Mouse (Mus musculus) stomach, embryonic 15.5 days (tissue): Measurements from ENCODE around the gene Sbf2. TPM values are rescaled to one million over a fixed set of nuclear protein-coding genes. Genes with fewer than 3 reads are reported as not detected.

ENCODE experiments used
- ATAC-seq: fragments of 200-750 bp; cut with Nextera tagmentation; 2 replicates; pipeline ENCODE4 v1.8.0; 2017; ENCODE audit warnings: low read depth, moderate number of reproducible peaks, moderate TSS enrichment; ENCODE audit not compliant: insufficient read depth, low FRiP score
- H3K27ac ChIP-seq: fragments of 300-500 bp; sonication (generic); 2 replicates; pipeline ENCODE4 v1.5.1; 2015; ENCODE audit warnings: mild to moderate bottlenecking, inconsistent platforms
- H3K27me3 ChIP-seq: fragments of 300-500 bp; sonication (generic); replicated peaks from 2 replicates; pipeline ENCODE4 v1.6.1; 2015; ENCODE audit warnings: inconsistent platforms
- H3K36me3 ChIP-seq: fragments of 300-500 bp; sonication (generic); 2 replicates; pipeline ENCODE4 v1.6.1; 2015; ENCODE audit warnings: inconsistent platforms
- H3K4me1 ChIP-seq: fragments of 300-500 bp; sonication (generic); 2 replicates; pipeline ENCODE4 v1.6.1; 2015; ENCODE audit warnings: inconsistent platforms
- H3K4me2 ChIP-seq: fragments of 300-500 bp; sonication (generic); 2 replicates; pipeline ENCODE4 v1.6.1; 2015; ENCODE audit warnings: mild to moderate bottlenecking, inconsistent platforms
- H3K4me3 ChIP-seq: fragments of 300-500 bp; sonication (generic); replicated peaks from 2 replicates; pipeline ENCODE4 v1.5.1; 2015; ENCODE audit warnings: inconsistent platforms
- H3K9ac ChIP-seq: fragments of 300-500 bp; sonication (generic); 2 replicates; pipeline ENCODE4 v1.6.1; 2015; ENCODE audit warnings: inconsistent platforms
- H3K9me3 ChIP-seq: fragments of 300-500 bp; sonication (generic); 2 replicates; pipeline ENCODE4 v1.6.1; 2016; ENCODE audit warnings: inconsistent platforms
- WGBS: fragments of 180-500 bp; shearing (Covaris S2); methylation state at CpG from one replicate; pipeline ENCODE4 v1.1.7; 2015; 5-methylcytosine and 5-hydroxymethylcytosine counted together
- polyA plus RNA-seq: library from polyadenylated mRNA; unstranded; fragments of >200 nt; fragmentation: Nextera tagmentation; extraction: Ambion mirVana; gene quantifications from 2 replicates; pipeline ENCODE4 v1.2.1, GENCODE M21; 2015

Gene Sbf2
- polyA plus RNA-seq, 1 experiment from 2014 or later = 29.2 TPM

DNA sequence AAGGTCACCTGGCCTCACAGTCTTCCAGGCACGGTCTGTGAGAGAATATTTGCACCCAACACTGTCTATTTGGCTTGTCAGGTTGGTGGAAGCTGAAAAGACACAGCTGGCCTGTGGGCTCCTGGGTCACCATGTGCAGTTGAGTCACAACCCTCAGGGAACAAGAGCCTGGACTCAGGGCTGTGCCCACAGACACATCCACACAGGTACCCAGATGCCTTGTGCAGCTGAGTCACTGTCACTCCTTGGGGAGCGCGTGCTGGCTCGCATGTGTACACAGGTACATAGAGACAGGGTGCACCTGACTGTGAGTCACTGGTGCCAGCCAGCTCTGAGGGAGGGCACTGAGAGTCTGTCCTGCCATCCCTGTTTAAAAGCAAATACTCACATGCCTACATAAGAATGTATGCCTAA lies 326.5 kb downstream of the Sbf2 start:
- H3K27ac ChIP-seq = peak overlapping the region; percentile 70
- no peak overlapping the region; the same call in 1 of the 2 replicates for H3K4me2 ChIP-seq

GRCm38 (mm10) chr7:110287476-110288071 lies 327.1 kb downstream of the Sbf2 start:
- H3K9ac ChIP-seq = no peak overlapping the region
- peaks cover 18% of the 10 kb centered on the region for H3K4me1 ChIP-seq
- H3K27me3 ChIP-seq = no peaks in the 10 kb centered on the region
- ATAC-seq = 0 out of 2 replicates have a peak, but pooled peaks have one; percentile 5
- no peak overlapping the region for H3K4me3 ChIP-seq
- no peaks in the 10 kb centered on the region for H3K9me3 ChIP-seq
- 58% methylated on average over 8 of the region's 8 CpGs for WGBS
- H3K27ac ChIP-seq = peak overlapping the region; percentile 70; the same call in 1 of the 2 replicates
- H3K4me2 ChIP-seq = no peak overlapping the region
- H3K36me3 ChIP-seq = no peaks in the 10 kb centered on the region

More for the DNA sequence above, 326.5 kb downstream of the Sbf2 start:
- H3K9ac ChIP-seq = no peak overlapping the region
- H3K4me3 ChIP-seq = no peak overlapping the region
- WGBS = 67% methylated on average over 4 of the region's 4 CpGs
- H3K4me1 ChIP-seq = peaks cover 18% of the 10 kb centered on the region
- H3K27me3 ChIP-seq = no peaks in the 10 kb centered on the region
- no peaks in the 10 kb centered on the region for H3K9me3 ChIP-seq
- peak; percentile 63; the same call in 1 of the 2 replicates for ATAC-seq
- H3K36me3 ChIP-seq = no peaks in the 10 kb centered on the region

DNA sequence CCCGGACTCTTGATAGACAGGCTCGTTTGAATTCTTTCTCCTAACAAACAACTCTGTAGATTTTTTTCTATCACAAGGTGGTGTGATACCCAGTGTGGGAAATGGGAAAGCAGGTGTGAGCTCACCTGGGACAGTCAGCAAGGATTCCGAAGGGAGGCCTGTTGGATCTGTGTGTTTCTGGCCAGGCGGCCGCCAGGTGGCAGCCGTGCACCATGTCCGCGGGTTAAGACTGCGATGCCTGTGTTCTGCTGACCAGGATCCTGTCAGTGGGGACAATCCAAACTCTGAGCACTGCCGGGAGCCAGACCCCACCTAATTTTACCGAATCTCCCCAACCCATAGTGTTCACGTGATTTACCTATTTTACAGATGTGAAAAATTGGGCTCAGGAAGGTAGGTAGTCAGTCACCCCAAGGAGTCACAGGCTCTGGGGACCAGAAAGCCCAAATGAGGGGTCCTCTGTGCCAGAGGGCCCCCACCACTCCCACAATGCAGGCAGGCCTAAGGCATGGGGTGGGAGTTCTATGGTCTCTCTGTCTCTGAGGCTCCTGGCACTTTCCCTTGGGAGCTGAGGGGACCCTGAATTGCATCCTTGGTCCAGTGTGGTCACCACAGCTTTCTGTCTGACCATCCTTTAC lies 327.8 kb downstream of the Sbf2 start:
- ATAC-seq = peak; percentile 61; the same call in 1 of the 2 replicates
- H3K36me3 ChIP-seq = no peaks in the 10 kb centered on the region
- WGBS = 6% methylated on average over 12 of the region's 12 CpGs
- no peak overlapping the region for H3K4me3 ChIP-seq
- no peak overlapping the region for H3K27ac ChIP-seq
- H3K9me3 ChIP-seq = no peaks in the 10 kb centered on the region
- H3K4me1 ChIP-seq = peaks cover 18% of the 10 kb centered on the region
- H3K9ac ChIP-seq = no peak overlapping the region
- H3K4me2 ChIP-seq = no peak overlapping the region
- no peaks in the 10 kb centered on the region for H3K27me3 ChIP-seq

DNA sequence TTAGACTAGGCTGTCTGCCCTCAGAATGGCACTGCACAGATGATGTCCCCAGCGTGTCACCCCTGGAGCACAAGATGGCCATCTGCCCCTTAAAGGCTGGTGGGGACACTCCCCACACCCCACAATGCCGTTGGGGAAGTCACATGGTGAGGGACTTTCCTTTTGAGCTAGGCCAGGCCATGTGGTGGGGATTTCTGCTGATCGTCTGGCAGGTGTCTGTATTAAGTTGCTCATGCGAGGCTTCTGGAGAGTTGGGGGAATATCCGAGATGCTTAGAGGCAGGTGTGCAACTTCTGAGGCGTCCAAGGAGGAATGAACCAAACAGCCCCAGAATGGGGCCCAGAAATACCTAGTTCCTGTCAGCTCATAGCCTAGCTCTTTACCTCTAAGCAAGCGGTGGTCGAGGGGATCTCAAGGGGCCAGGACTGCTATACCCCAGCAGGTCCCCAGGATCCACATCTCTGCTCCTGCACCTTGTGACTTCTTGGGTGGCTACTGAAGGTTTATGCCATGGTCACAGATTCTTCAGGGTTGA lies 328.5 kb downstream of the Sbf2 start:
- peaks cover 18% of the 10 kb centered on the region for H3K4me1 ChIP-seq
- ATAC-seq = no peak
- H3K4me3 ChIP-seq = no peak overlapping the region
- H3K9ac ChIP-seq = no peak overlapping the region
- no peak overlapping the region for H3K27ac ChIP-seq
- 0 out of 2 replicates have a peak, but pooled peaks cover 4% of the 10 kb centered on the region for H3K36me3 ChIP-seq
- WGBS = 75% methylated on average over 8 of the region's 8 CpGs
- no peak overlapping the region for H3K4me2 ChIP-seq
- H3K9me3 ChIP-seq = no peaks in the 10 kb centered on the region
- no peaks in the 10 kb centered on the region for H3K27me3 ChIP-seq

- Histone ChIP-seq H3K4me3 (no peak overlapping the region), H3K4me1 (peaks cover 18% of the 10 kb centered on the region), H3K9me3 (no peaks in the 10 kb centered on the region), H3K9ac (no peak overlapping the region), H3K36me3 (0 out of 2 replicates have a peak, but pooled peaks cover 9% of the 10 kb centered on the region), H3K27me3 (no peaks in the 10 kb centered on the region), H3K27ac (no peak overlapping the region), H3K4me2 (no peak overlapping the region)
- ATAC-seq = no peak
- 76% methylated on average over 3 of the region's 3 CpGs for WGBS
These were observed 328.9 kb downstream of the Sbf2 start for GRCm38 (mm10) chr7:110285849-110286151.

GRCm38 (mm10) chr7:110285076-110285848 lies 329.5 kb downstream of the Sbf2 start:
- Histone ChIP-seq H3K36me3 (peaks cover 12% of the 10 kb centered on the region; the same call in 1 of the 2 replicates), H3K4me2 (no peak overlapping the region), H3K27ac (no peak overlapping the region), H3K9ac (no peak overlapping the region), H3K9me3 (no peaks in the 10 kb centered on the region), H3K27me3 (no peaks in the 10 kb centered on the region), H3K4me1 (peaks cover 18% of the 10 kb centered on the region), H3K4me3 (no peak overlapping the region)
- 88% methylated on average over 12 of the region's 12 CpGs for WGBS
- ATAC-seq = no peak

DNA sequence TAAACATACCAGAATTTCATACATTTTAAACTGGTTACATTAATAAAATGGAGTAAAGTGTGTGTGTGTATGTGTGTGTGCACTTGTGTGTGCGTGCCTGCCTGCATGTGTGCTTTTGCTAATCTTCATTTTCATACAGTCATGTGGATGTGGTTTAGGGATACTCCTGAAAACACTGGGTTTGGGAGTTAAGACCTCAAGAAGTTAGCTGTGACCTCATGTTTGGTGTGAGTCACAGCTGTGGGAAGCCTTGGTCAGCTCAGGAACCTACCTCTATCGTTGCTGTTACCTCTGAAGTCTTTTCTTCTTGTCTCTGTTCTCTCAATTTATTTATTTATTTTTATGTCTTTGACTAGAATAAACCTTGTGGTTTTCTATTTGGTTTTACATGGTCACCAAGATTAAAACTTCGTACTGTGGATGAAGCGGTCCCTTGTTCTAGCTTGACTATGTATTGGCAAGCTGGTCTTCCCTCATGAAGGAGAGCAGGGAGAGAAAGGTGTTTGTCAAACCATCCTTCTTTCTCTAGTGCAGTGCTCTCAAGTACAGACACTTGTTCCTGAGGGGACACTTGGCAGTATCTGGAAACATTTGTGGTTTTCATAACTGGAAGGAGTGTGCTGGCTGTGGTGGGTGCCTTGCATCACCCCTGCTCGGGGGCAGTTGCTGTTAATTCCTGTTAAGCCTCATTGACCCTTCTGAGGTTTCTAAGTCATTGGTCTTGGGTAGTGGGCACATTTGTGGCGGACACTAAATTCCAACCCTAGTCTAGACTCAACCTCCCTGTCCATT lies 331.0 kb downstream of the Sbf2 start:
- Histone ChIP-seq H3K9me3 (no peaks in the 10 kb centered on the region), H3K9ac (no peak overlapping the region), H3K27ac (no peak overlapping the region), H3K4me2 (no peak overlapping the region), H3K4me3 (no peak overlapping the region), H3K27me3 (no peaks in the 10 kb centered on the region), H3K4me1 (peaks cover 15% of the 10 kb centered on the region), H3K36me3 (peaks cover 18% of the 10 kb centered on the region; the same call in 1 of the 2 replicates)
- no peak for ATAC-seq
- WGBS = 89% methylated on average over 6 of the region's 6 CpGs

- no peak for ATAC-seq
- Histone ChIP-seq H3K9me3 (no peaks in the 10 kb centered on the region), H3K4me2 (no peak overlapping the region), H3K27ac (no peak overlapping the region), H3K4me1 (peaks cover 8% of the 10 kb centered on the region), H3K9ac (no peak overlapping the region), H3K4me3 (no peak overlapping the region), H3K36me3 (peaks cover 18% of the 10 kb centered on the region; the same call in 1 of the 2 replicates), H3K27me3 (no peaks in the 10 kb centered on the region)
- 83% methylated on average over 11 of the region's 11 CpGs for WGBS
These were observed 331.9 kb downstream of the Sbf2 start for GRCm38 (mm10) chr7:110282797-110283196.

DNA sequence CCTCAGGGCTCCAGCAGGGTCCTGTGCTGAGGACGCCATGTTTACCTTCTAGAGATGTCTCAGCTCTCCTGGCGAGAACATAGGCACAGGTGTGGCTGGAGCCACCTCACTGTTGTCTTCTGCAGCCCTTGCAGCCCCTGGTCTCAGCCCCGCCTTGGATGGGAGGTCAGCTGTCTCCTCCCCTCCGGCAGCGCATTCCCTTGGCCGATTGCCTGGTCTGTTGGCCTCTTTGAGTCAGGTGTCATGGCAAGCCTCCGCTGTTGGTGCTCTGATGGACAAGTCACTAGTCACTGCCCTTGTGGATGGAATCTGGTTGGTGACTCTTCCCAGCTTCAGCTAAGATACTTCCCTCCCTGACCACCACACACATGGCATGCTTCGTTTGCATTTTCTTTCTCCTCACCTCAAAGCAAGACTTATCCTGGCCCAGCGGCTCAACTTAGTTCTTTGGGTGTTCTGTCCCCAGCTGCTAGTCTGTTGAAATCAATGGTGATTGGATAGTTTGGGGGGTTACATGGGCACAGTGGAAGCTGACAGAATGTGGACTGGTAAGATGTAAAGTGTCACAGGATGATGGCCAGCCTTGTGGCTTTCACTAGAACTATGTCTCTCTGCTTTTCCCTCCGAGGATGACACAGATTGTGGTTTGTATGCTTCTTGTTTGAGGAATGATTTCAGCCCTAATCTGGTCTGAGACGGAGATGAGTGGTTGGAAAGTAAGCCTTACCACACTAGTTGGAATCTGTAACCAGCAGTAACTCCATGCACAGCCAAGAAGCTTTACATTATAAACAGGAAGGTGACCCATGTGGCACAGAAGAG lies 333.1 kb downstream of the Sbf2 start:
- Histone ChIP-seq H3K27me3 (no peaks in the 10 kb centered on the region), H3K4me3 (no peak overlapping the region), H3K4me2 (no peak overlapping the region), H3K36me3 (peaks cover 18% of the 10 kb centered on the region; the same call in 1 of the 2 replicates), H3K9me3 (no peaks in the 10 kb centered on the region), H3K9ac (no peak overlapping the region), H3K27ac (no peak overlapping the region), H3K4me1 (no peaks in the 10 kb centered on the region)
- no peak for ATAC-seq
- 84% methylated on average over 11 of the region's 11 CpGs for WGBS

- Histone ChIP-seq H3K9ac (no peak overlapping the region), H3K4me1 (no peaks in the 10 kb centered on the region), H3K4me2 (no peak overlapping the region; the same call in 1 of the 2 replicates), H3K27me3 (no peaks in the 10 kb centered on the region), H3K27ac (peak overlapping the region; percentile 45; the same call in 1 of the 2 replicates), H3K9me3 (no peaks in the 10 kb centered on the region), H3K36me3 (peaks cover 26% of the 10 kb centered on the region; the same call in 1 of the 2 replicates), H3K4me3 (no peak overlapping the region)
- WGBS = 74% methylated on average over 4 of the region's 4 CpGs
- peak; percentile 85 for ATAC-seq
These were observed 335.5 kb downstream of the Sbf2 start for GRCm38 (mm10) chr7:110279183-110279582.
